Mouse (Mus musculus): Measurements from ENCODE around the gene Olfr550.

DNA sequence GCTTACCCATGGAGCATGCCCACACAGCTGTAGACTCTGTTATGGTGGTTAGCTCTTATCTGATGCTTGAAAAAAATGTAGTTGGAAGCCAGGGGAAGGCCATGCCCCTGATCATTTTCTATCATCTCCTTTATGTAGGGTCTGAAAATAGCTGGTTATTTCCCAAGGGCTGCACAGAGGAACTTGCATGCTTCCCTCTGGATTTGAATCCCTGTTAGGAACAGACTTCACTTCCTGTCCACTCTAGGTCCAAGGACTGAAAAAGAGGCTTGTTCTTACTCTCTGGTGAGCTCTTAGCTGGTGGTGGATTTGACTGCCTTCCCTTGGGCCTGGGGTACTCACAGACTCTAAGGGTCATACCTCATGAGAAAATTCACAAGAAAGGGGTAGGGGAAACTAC, 46.9 kb downstream of the Olfr550 start, which contains the start of gene Olfr553:
- TF ChIP-seq CTCF (IDR thresholded peaks at IDR 0.05; ENCODE audit: low read depth) (no peak), EP300 (optimal IDR thresholded peaks at IDR 0.05) (no peak)
